Mouse (Mus musculus): ENCODE measurements at regions not wholly inside any gene's neighbourhood (a gene's known extent, or its start where the extent isn't known, plus 50 kb on each side); places are given as distances from the start of the nearest gene placed in this dataset.

GRCm38 (mm10) chr8:76748471-76748870 lies 150.8 kb upstream of the Nr3c2 start:
- DNase-seq, result no peak

- DNase-seq, result no peak
These were observed 149.0 kb upstream of the Nr3c2 start for GRCm38 (mm10) chr8:76750286-76750685.

- peak; percentile 54 for DNase-seq
These were observed 145.1 kb upstream of the Nr3c2 start for GRCm38 (mm10) chr8:76754166-76754565.

- DNase-seq, result no peak
These were observed 135.0 kb upstream of the Nr3c2 start for GRCm38 (mm10) chr8:76764201-76764600.

- no peak for DNase-seq
These were observed 130.9 kb upstream of the Nr3c2 start for GRCm38 (mm10) chr8:76768302-76768701.

GRCm38 (mm10) chr8:76787744-76788143 lies 111.5 kb upstream of the Nr3c2 start:
- DNase-seq, result no peak

- DNase-seq, result no peak
These were observed 105.4 kb upstream of the Nr3c2 start for GRCm38 (mm10) chr8:76793891-76794290.

GRCm38 (mm10) chr8:76799998-76800397 lies 99.2 kb upstream of the Nr3c2 start:
- DNase-seq, result no peak

GRCm38 (mm10) chr8:76823456-76823855 lies 75.8 kb upstream of the Nr3c2 start:
- DNase-seq, result no peak
